Mouse (Mus musculus) CH12.LX (cell line): Measurements from ENCODE around the gene Mkrn2.
A peak's percentile ranks its signal among the peaks of the same experiment; 100 is the strongest.

Experiments used
- BHLHE40 ChIP-seq: IDR thresholded peaks from 2 replicates; pipeline ENCODE4 v1.6.1; 2011; ENCODE audit warnings: mild to moderate bottlenecking, low read depth, low read length, improper control_type of control experiment
- CHD1 ChIP-seq: IDR thresholded peaks from 2 replicates; pipeline ENCODE4 v1.6.1; 2012; ENCODE audit warnings: low read depth, low read length, improper control_type of control experiment, inconsistent platforms
- CTCF ChIP-seq, 2 experiments: IDR thresholded peaks in 1 of 2; conservative IDR thresholded peaks in 1 of 2; 2 replicates each; pipeline ENCODE4 v1.5.1; 2011 to 2012; ENCODE audit warnings: low read depth in 2 of 2, low read length in 2 of 2, improper control_type of control experiment in 1 of 2, inconsistent platforms in 1 of 2, mild to moderate bottlenecking in 1 of 2, moderate library complexity in 1 of 2
- EP300 ChIP-seq: IDR thresholded peaks from 2 replicates; pipeline ENCODE4 v1.6.1; 2011; ENCODE audit warnings: low read length, improper control_type of control experiment
- ETS1 ChIP-seq: conservative IDR thresholded peaks from 2 replicates; pipeline ENCODE4 v1.6.1; 2012; ENCODE audit warnings: low read depth, mild to moderate bottlenecking, inconsistent platforms, low read length, improper control_type of control experiment, moderate library complexity
- HCFC1 ChIP-seq: IDR thresholded peaks from 2 replicates; pipeline ENCODE4 v1.6.1; 2012; ENCODE audit warnings: low read depth, mild to moderate bottlenecking, inconsistent platforms, low read length, improper control_type of control experiment
- JUN ChIP-seq: IDR thresholded peaks from 2 replicates; pipeline ENCODE4 v1.6.1; 2011; ENCODE audit warnings: low read depth, mild to moderate bottlenecking, low read length, improper control_type of control experiment, moderate library complexity; ENCODE audit not compliant: insufficient read depth
- MAX ChIP-seq: IDR thresholded peaks from 2 replicates; pipeline ENCODE4 v1.6.1; 2011; ENCODE audit warnings: low read length, improper control_type of control experiment
- POLR2A ChIP-seq: IDR thresholded peaks from 2 replicates; pipeline ENCODE4 v1.6.1; 2011; ENCODE audit warnings: low read depth, mild to moderate bottlenecking, improper control_type of control experiment, low read length
- RAD21 ChIP-seq: IDR thresholded peaks from 2 replicates; pipeline ENCODE4 v1.6.1; 2011; ENCODE audit warnings: low read depth, mild to moderate bottlenecking, low read length, improper control_type of control experiment, moderate library complexity
- SIN3A ChIP-seq: IDR thresholded peaks from 2 replicates; pipeline ENCODE4 v1.6.1; 2012; ENCODE audit warnings: low read length, improper control_type of control experiment, inconsistent platforms
- UBTF ChIP-seq: IDR thresholded peaks from 2 replicates; pipeline ENCODE4 v1.6.1; 2012; ENCODE audit warnings: low read depth, mild to moderate bottlenecking, inconsistent platforms, low read length, improper control_type of control experiment, moderate library complexity
- USF1 ChIP-seq: IDR thresholded peaks from 2 replicates; pipeline ENCODE4 v1.6.1; 2014; ENCODE audit warnings: low read depth, mild to moderate bottlenecking, inconsistent platforms, low read length, improper control_type of control experiment
- ZKSCAN1 ChIP-seq: IDR thresholded peaks from 2 replicates; pipeline ENCODE4 v1.6.1; 2012; ENCODE audit warnings: low read depth, inconsistent platforms, low read length, improper control_type of control experiment, borderline replicate concordance

DNA sequence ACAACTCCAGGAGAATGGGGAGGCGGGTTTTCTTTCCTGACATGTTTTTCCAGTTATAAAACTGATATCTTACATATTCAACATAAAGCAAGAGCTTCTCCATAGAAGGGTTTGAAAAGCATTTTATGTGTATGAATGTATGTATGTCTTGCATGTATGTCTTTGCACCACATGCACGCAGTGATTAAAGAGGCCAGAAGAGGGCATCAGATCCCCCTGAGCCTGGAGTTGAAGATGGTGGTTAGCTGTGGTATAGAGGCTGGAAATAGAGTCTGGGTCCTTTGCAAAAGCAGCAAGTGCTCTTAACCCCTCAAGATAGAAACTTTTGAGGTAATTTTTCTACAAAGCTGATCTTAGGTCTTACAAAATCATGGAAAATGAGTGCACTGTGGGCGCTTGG is 7.4 kb downstream of the Mkrn2 start:
- TF ChIP-seq USF1 (no peak), POLR2A (no peak), ETS1 (no peak), UBTF (no peak), CTCF (conservative IDR thresholded peaks at IDR 0.05 in 1 of 2, IDR thresholded peaks at IDR 0.05 in 1 of 2; ENCODE audit: low read depth in 2 of 2, low read length in 2 of 2) (peak; percentile 28 to 67; a peak in 3 of 4 replicates), CHD1 (no peak), ZKSCAN1 (no peak), MAX (no peak), JUN (no peak), HCFC1 (no peak), SIN3A (no peak), RAD21 (peak; percentile 38), BHLHE40 (no peak), EP300 (no peak)
